Mouse (Mus musculus) liver, adult 2 months (tissue): ENCODE data around the gene Jup. TPM values are rescaled to one million over a fixed set of nuclear protein-coding genes. Genes with fewer than 3 reads are reported as not detected.

ENCODE experiments used
- DNase-seq: peaks from one replicate; pipeline ENCODE4 v3.0.0-alpha.2; 2011; ENCODE audit warnings: low read depth, low spot score; ENCODE audit errors: extremely low read depth
- H3K27ac ChIP-seq: fragments of 200-500 bp; replicated peaks from 2 replicates; pipeline ENCODE4 v1.5.1; 2012; ENCODE audit warnings: low read depth, mild to moderate bottlenecking, control low read depth, inconsistent platforms, low read length; ENCODE audit not compliant: insufficient read depth
- H3K27me3 ChIP-seq: fragments of 200-500 bp; 2 replicates; pipeline ENCODE4 v1.6.1; 2012; ENCODE audit warnings: mild to moderate bottlenecking, moderate library complexity, low read length, inconsistent platforms; ENCODE audit not compliant: control insufficient read depth, insufficient read depth
- H3K36me3 ChIP-seq: fragments of 200-500 bp; 2 replicates; pipeline ENCODE4 v1.6.1; 2012; ENCODE audit warnings: low read length, inconsistent platforms; ENCODE audit not compliant: control insufficient read depth, insufficient read depth
- H3K4me1 ChIP-seq: fragments of 200-500 bp; 2 replicates; pipeline ENCODE4 v1.6.1; 2011; ENCODE audit warnings: low read length; ENCODE audit not compliant: control insufficient read depth, insufficient read depth
- H3K4me3 ChIP-seq: fragments of 200-500 bp; 2 replicates; pipeline ENCODE4 v1.5.1; 2011; ENCODE audit warnings: low read depth, mild to moderate bottlenecking, control low read depth, low read length, moderate library complexity; ENCODE audit not compliant: insufficient read depth
- H3K79me2 ChIP-seq: fragments of 200-500 bp; 2 replicates; pipeline ENCODE4 v1.6.1; 2012; ENCODE audit warnings: inconsistent platforms, mild to moderate bottlenecking, low read length, moderate library complexity; ENCODE audit not compliant: control insufficient read depth, insufficient read depth
- H3K9ac ChIP-seq: fragments of 200-500 bp; 2 replicates; pipeline ENCODE4 v1.6.1; 2012; ENCODE audit warnings: low read depth, mild to moderate bottlenecking, control low read depth, inconsistent platforms, low read length
- CTCF ChIP-seq: fragments of 200-500 bp; IDR thresholded peaks from 2 replicates; pipeline ENCODE4 v1.5.1; 2011; ENCODE audit warnings: low read depth, low read length, control low read depth
- POLR2A ChIP-seq: fragments of 200-500 bp; IDR thresholded peaks from 2 replicates; pipeline ENCODE4 v1.6.1; 2011; ENCODE audit warnings: low read length, control low read depth; ENCODE audit not compliant: insufficient read depth; ENCODE audit errors: extremely low read depth
- WGBS: fragments of 180-500 bp; shearing (Covaris S2); methylation state at CpG from one replicate; pipeline ENCODE4 v1.1.7; 2018; 5-methylcytosine and 5-hydroxymethylcytosine counted together
- polyA plus RNA-seq: library from polyadenylated mRNA; depleted of rRNA; stranded (reverse); fragments of >200 nt; gene quantifications from 2 replicates; pipeline ENCODE4 v1.2.3, GENCODE M21; 2012; rRNA removed
- total RNA-seq: library from RNA; depleted of rRNA; stranded (reverse); fragments of >200 nt; gene quantifications from 2 replicates; pipeline ENCODE4 v1.2.3, GENCODE M21; 2014; rRNA removed

Gene Jup
- total and polyA plus RNA-seq, 2 experiments: 18.3 to 69.5 TPM

DNA sequence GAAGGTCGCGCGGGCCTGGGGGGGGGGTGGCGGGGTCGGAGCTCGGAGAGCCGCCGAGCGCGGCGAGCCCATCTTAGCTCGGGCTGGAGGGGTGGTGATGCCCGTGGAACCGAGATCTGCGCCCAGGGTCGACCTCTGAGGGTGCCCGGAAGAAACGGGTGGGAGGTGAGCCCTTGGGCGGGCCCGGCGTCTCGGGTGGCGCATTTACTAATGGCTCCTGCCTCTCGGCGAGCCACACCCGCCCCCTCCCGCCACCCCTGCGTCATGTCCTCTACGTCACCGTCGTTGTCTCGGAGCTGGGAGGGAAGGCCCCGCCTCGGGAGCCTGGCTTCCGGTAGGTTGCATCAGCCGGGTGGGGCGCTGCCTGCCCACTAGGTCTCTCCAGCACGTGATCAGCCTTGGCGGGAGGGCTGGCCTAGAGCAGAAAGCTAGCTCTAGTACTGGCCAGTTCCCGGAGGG lies 77.4 kb downstream of the Jup start:
- TF ChIP-seq POLR2A (peak; percentile 47; the same call in 1 of the 2 replicates), CTCF (no peak)
- WGBS: 1% methylated on average over 40 of the region's 40 CpGs
- peaks cover 3% of the 10 kb centered on the region; the same call in 1 of the 2 replicates for H3K79me2 ChIP-seq
- H3K27me3 ChIP-seq: no peaks in the 10 kb centered on the region
- peaks cover 17% of the 10 kb centered on the region for H3K36me3 ChIP-seq
- peaks cover 16% of the 10 kb centered on the region for H3K4me1 ChIP-seq
- peak; percentile 87 for DNase-seq
- peak overlapping the region; percentile 97 for H3K9ac ChIP-seq
- peak overlapping the region; percentile 92 for H3K27ac ChIP-seq
- H3K4me3 ChIP-seq: peak overlapping the region; percentile 93

DNA sequence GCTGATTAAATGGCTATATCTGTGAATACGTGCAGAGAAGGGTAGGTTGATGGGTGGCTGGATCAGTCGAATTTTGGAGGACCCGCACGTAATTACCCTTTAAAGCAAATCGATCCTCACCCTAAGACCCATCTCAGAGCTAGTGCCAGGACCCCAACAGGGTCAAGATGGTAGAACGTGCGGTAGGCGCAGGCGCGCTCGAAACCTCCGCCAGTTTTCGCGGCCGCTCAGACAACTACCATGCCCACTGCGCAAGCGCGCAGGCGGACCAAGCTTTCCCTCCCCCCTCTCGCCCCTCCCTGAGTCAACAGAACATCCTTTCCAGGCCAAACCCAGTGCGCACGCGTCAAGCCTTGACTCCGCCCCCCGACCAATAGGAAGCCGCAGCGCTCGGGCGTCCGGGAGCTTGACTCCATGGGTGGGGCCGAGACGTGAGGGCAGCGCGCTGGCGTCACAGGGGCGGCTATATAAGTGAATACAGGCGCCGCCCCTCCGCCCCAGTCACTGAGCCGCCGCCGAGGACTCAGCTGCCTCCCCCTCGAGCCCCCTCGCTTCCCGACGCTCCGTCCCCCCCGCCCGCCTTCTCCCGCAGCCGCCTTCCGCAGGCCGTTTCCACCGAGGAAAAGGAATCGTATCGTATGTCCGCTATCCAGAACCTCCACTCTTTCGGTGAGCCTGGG lies 77.9 kb downstream of the Jup start, which contains the start of gene Eif1:
Eif1 (plus strand) TSS at position 394 of the 680 bp plus-strand sequence.
- Histone ChIP-seq H3K79me2 (peaks cover 3% of the 10 kb centered on the region; the same call in 1 of the 2 replicates), H3K27ac (peak within 1 kb of the TSS; percentile 93), H3K27me3 (no peaks in the 10 kb centered on the region), H3K9ac (peak within 1 kb of the TSS; percentile 97), H3K4me3 (peak within 1 kb of the TSS; percentile 93), H3K4me1 (peaks cover 19% of the 10 kb centered on the region), H3K36me3 (peaks cover 17% of the 10 kb centered on the region)
- DNase-seq: peak; percentile 91
- TF ChIP-seq CTCF: no peak
- peak; percentile 88 for TF ChIP-seq POLR2A
- WGBS: under 1% methylated on average over 58 of the region's 58 CpGs

Other genes starting within 250 kb of the Jup start
- 2.8 and 4.5 TPM in 2 replicates for gene Krt19, start 249.1 kb downstream of the Jup start, total RNA-seq
- gene Krt19, start 249.1 kb downstream of the Jup start, polyA plus RNA-seq: 2.4 and 2.6 TPM in 2 replicates
- gene Krt9, start 204.5 kb downstream of the Jup start, total RNA-seq: not detected in 2 replicates
- gene Krt9, start 204.5 kb downstream of the Jup start, polyA plus RNA-seq: not detected in 2 replicates
- not detected in 2 replicates for gene Krt14, start 190.2 kb downstream of the Jup start, total RNA-seq
- gene Krt14, start 190.2 kb downstream of the Jup start, polyA plus RNA-seq: not detected in 2 replicates
- not detected in 2 replicates for gene Krt16, start 148.9 kb downstream of the Jup start, total RNA-seq
- not detected in 2 replicates for gene Krt16, start 148.9 kb downstream of the Jup start, polyA plus RNA-seq
- not detected in 2 replicates for gene Krt17, start 136.7 kb downstream of the Jup start, total RNA-seq
- not detected in 2 replicates for gene Krt17, start 136.7 kb downstream of the Jup start, polyA plus RNA-seq
- not detected in 2 replicates for gene Krt42, start 127.9 kb downstream of the Jup start, total RNA-seq
- not detected in 2 replicates for gene Krt42, start 127.9 kb downstream of the Jup start, polyA plus RNA-seq
- 145 and 210 TPM in 2 replicates for gene Eif1, start 77.9 kb downstream of the Jup start, total RNA-seq
- 86.6 and 104 TPM in 2 replicates for gene Eif1, start 77.9 kb downstream of the Jup start, polyA plus RNA-seq
- gene Gast, start 63.4 kb downstream of the Jup start, total RNA-seq: not detected in 2 replicates
- not detected in 2 replicates for gene Gast, start 63.4 kb downstream of the Jup start, polyA plus RNA-seq
- 0.65 and 1.3 TPM in 2 replicates for gene Hap1, start 41.6 kb downstream of the Jup start, total RNA-seq
- 0.40 and 1.2 TPM in 2 replicates for gene Hap1, start 41.6 kb downstream of the Jup start, polyA plus RNA-seq
- 1.2 and 1.5 TPM in 2 replicates for gene P3h4, start 17.1 kb upstream of the Jup start, total RNA-seq
- 0.81 and 1.2 TPM in 2 replicates for gene P3h4, start 17.1 kb upstream of the Jup start, polyA plus RNA-seq
- gene Fkbp10, start 17.9 kb upstream of the Jup start, total RNA-seq: 0.74 and 1.1 TPM in 2 replicates
- 1.7 and 1.9 TPM in 2 replicates for gene Fkbp10, start 17.9 kb upstream of the Jup start, polyA plus RNA-seq
- 4.4 and 5.2 TPM in 2 replicates for gene Nt5c3b, start 44.0 kb upstream of the Jup start, total RNA-seq
- gene Nt5c3b, start 44.0 kb upstream of the Jup start, polyA plus RNA-seq: 3.9 and 4.8 TPM in 2 replicates
- 0.18 TPM in 1 of 2 replicates, not detected in the other for gene Klhl10, start 44.2 kb upstream of the Jup start, total RNA-seq
- gene Klhl10, start 44.2 kb upstream of the Jup start, polyA plus RNA-seq: 0.05 TPM in 1 of 2 replicates, not detected in the other
- gene Klhl11, start 75.0 kb upstream of the Jup start, total RNA-seq: 6.9 and 7.6 TPM in 2 replicates
- gene Klhl11, start 75.0 kb upstream of the Jup start, polyA plus RNA-seq: 1.1 and 1.6 TPM in 2 replicates
- 205 and 272 TPM in 2 replicates for gene Acly, start 130.2 kb upstream of the Jup start, total RNA-seq
- gene Acly, start 130.2 kb upstream of the Jup start, polyA plus RNA-seq: 118 and 124 TPM in 2 replicates
- 0.28 and 0.40 TPM in 2 replicates for gene Ttc25, start 147.8 kb upstream of the Jup start, total RNA-seq
- 0.04 and 0.05 TPM in 2 replicates for gene Ttc25, start 147.8 kb upstream of the Jup start, polyA plus RNA-seq
- gene Cnp, start 177.1 kb upstream of the Jup start, total RNA-seq: 10.1 and 11.6 TPM in 2 replicates
- 11.0 and 17.3 TPM in 2 replicates for gene Cnp, start 177.1 kb upstream of the Jup start, polyA plus RNA-seq
- gene Nkiras2, start 221.5 kb upstream of the Jup start, total RNA-seq: 13.7 and 16.0 TPM in 2 replicates
- 32.0 and 33.4 TPM in 2 replicates for gene Nkiras2, start 221.5 kb upstream of the Jup start, polyA plus RNA-seq
- 40.9 and 44.7 TPM in 2 replicates for gene Dnajc7, start 222.4 kb upstream of the Jup start, total RNA-seq
- gene Dnajc7, start 222.4 kb upstream of the Jup start, polyA plus RNA-seq: 16.1 and 16.7 TPM in 2 replicates